Mouse (Mus musculus): Measurements from ENCODE around the gene Cdk11b.

GRCm38 (mm10) chr4:155653086-155653450 is 28.4 kb downstream of the Cdk11b start, which contains the start of gene Mmp23:
- TF ChIP-seq TAL1 (conservative IDR thresholded peaks at IDR 0.05; ENCODE audit: low read depth, low read length), result no peak
- no peak for TF ChIP-seq CTCF (IDR thresholded peaks at IDR 0.05; ENCODE audit: low read depth, low read length)
- TF ChIP-seq GATA1 (IDR thresholded peaks at IDR 0.05; ENCODE audit: borderline replicate concordance, low read length), result no peak
- TF ChIP-seq GATA2 (IDR thresholded peaks at IDR 0.05; ENCODE audit: borderline replicate concordance, low read depth, low read length), result no peak
- no peak for TF ChIP-seq POLR2AphosphoS5 (IDR thresholded peaks at IDR 0.05; ENCODE audit: insufficient replicate concordance, low read depth, low read length)

All from G1E (cell line).